Mouse (Mus musculus): ENCODE results near the gene Eral1. TPM values are rescaled to one million over a fixed set of nuclear protein-coding genes. Genes with fewer than 3 reads are reported as not detected.

The Eral1 gene
- polyA plus RNA-seq, 1 experiment from 2014 or later: 33.3 TPM

MicroRNAs encoded within 50 kb of the gene (microRNA counts, 519-probe panel; counts per million panel counts)
- microRNA mmu-miR-144 (2,603 counts per million, percentile 77 among the panel's probes with 10 or more counts), microRNA mmu-miR-451 (2,591 counts per million, percentile 77 among the panel's probes with 10 or more counts)

Small RNAs within 50 kb of the gene (microRNA-seq; reads per million reads assigned to microRNA genes)
- gene Mir144 (78.8 reads per million, percentile 51 among the genes with 10 or more reads in this experiment), gene Mir451a (not detected), gene Mir451b (not detected)

Other genes starting within 250 kb of the Eral1 start
- gene Pipox, start 186.3 kb downstream of the Eral1 start, polyA plus RNA-seq (2015; fragmentation: Nextera tagmentation; extraction: Ambion mirVana): 6.0 and 7.5 TPM in 2 replicates
- 140 and 146 TPM in 2 replicates for gene Sez6, start 149.6 kb downstream of the Eral1 start, polyA plus RNA-seq (2015; fragmentation: Nextera tagmentation; extraction: Ambion mirVana)
- gene Phf12, start 97.6 kb downstream of the Eral1 start, polyA plus RNA-seq (2015; fragmentation: Nextera tagmentation; extraction: Ambion mirVana): 11.8 and 17.8 TPM in 2 replicates
- 50.5 and 53.3 TPM in 2 replicates for gene Dhrs13, start 48.1 kb downstream of the Eral1 start, polyA plus RNA-seq (2015; fragmentation: Nextera tagmentation; extraction: Ambion mirVana)
- gene Flot2, start 42.5 kb downstream of the Eral1 start, polyA plus RNA-seq (2015; fragmentation: Nextera tagmentation; extraction: Ambion mirVana): 71.7 and 83.4 TPM in 2 replicates
- gene Fam222b, start 14.3 kb upstream of the Eral1 start, polyA plus RNA-seq (2015; fragmentation: Nextera tagmentation; extraction: Ambion mirVana): 27.7 and 28.7 TPM in 2 replicates
- 83.8 and 93.2 TPM in 2 replicates for gene Traf4, start 85.2 kb upstream of the Eral1 start, polyA plus RNA-seq (2015; fragmentation: Nextera tagmentation; extraction: Ambion mirVana)
- gene Nek8, start 96.3 kb upstream of the Eral1 start, polyA plus RNA-seq (2015; fragmentation: Nextera tagmentation; extraction: Ambion mirVana): 4.8 and 6.6 TPM in 2 replicates
- 7.4 and 10.1 TPM in 2 replicates for gene Tlcd1, start 96.3 kb upstream of the Eral1 start, polyA plus RNA-seq (2015; fragmentation: Nextera tagmentation; extraction: Ambion mirVana)
- gene Rpl23a, start 103.2 kb upstream of the Eral1 start, polyA plus RNA-seq (2015; fragmentation: Nextera tagmentation; extraction: Ambion mirVana): 698 and 713 TPM in 2 replicates
- 49.9 and 55.7 TPM in 2 replicates for gene Rab34, start 108.0 kb upstream of the Eral1 start, polyA plus RNA-seq (2015; fragmentation: Nextera tagmentation; extraction: Ambion mirVana)
- 2.3 and 2.6 TPM in 2 replicates for gene Proca1, start 113.0 kb upstream of the Eral1 start, polyA plus RNA-seq (2015; fragmentation: Nextera tagmentation; extraction: Ambion mirVana)
- 89.6 and 92.8 TPM in 2 replicates for gene Sdf2, start 165.4 kb upstream of the Eral1 start, polyA plus RNA-seq (2015; fragmentation: Nextera tagmentation; extraction: Ambion mirVana)
- gene Supt6, start 165.6 kb upstream of the Eral1 start, polyA plus RNA-seq (2015; fragmentation: Nextera tagmentation; extraction: Ambion mirVana): 27.5 and 30.7 TPM in 2 replicates
- 50.1 and 58.7 TPM in 2 replicates for gene 2610507B11Rik, start 181.4 kb upstream of the Eral1 start, polyA plus RNA-seq (2015; fragmentation: Nextera tagmentation; extraction: Ambion mirVana)
- 0.15 and 0.25 TPM in 2 replicates for gene BC030499, start 210.5 kb upstream of the Eral1 start, polyA plus RNA-seq (2015; fragmentation: Nextera tagmentation; extraction: Ambion mirVana)
- 4.2 and 6.5 TPM in 2 replicates for gene Spag5, start 221.1 kb upstream of the Eral1 start, polyA plus RNA-seq (2015; fragmentation: Nextera tagmentation; extraction: Ambion mirVana)
- gene Aldoc, start 242.6 kb upstream of the Eral1 start, polyA plus RNA-seq (2015; fragmentation: Nextera tagmentation; extraction: Ambion mirVana): 87.2 and 154 TPM in 2 replicates
- gene Pigs, start 248.0 kb upstream of the Eral1 start, polyA plus RNA-seq (2015; fragmentation: Nextera tagmentation; extraction: Ambion mirVana): 70.7 and 79.0 TPM in 2 replicates

Data from midbrain, embryonic 16.5 days (tissue).